Mouse (Mus musculus) Patski (cell line): Measurements from ENCODE around the gene Swsap1. TPM values are rescaled to one million over a fixed set of nuclear protein-coding genes. Genes with fewer than 3 reads are reported as not detected.
A peak's percentile ranks its signal among the peaks of the same experiment; 100 is the strongest.

ENCODE experiments used
- ATAC-seq: fragments of 100-300 bp; one replicate; pipeline ENCODE4 v1.8.0; 2021
- CTCF ChIA-PET: fragments of 350-600 bp; sonication (Branson Sonifier 250); formaldehyde crosslinking; loops from one replicate; lab custom pipeline; 2022; ENCODE audit warnings: inconsistent platforms; lab: Charles Lee
- POLR2A ChIA-PET: fragments of 350-600 bp; sonication (Branson Sonifier 250); formaldehyde crosslinking; loops from one replicate; lab custom pipeline; 2022; ENCODE audit warnings: antibody characterized with exemption, inconsistent platforms; lab: Charles Lee
- DNase-seq: peaks from one replicate; pipeline ENCODE4 v3.0.0-alpha.2; 2011; ENCODE audit warnings: low read depth, low spot score
- H3K27me3 ChIP-seq: fragments of 371-371 bp; one replicate; pipeline ENCODE4 v1.5.1; 2021
- CTCF ChIP-seq: fragments of 100-300 bp; IDR thresholded peaks from one replicate; pipeline ENCODE4 v1.5.1; 2021
- in situ Hi-C: fragments of 300-500 bp; cut with MboI; formaldehyde crosslinking; loops from 3 replicates; pipeline ENCODE4 v1.11.1; 2018; ENCODE audit warnings: low pct_unique_long_range_greater_than_20kb, mixed read lengths
- polyA plus RNA-seq: library from polyadenylated mRNA; unstranded; gene quantifications from one replicate; pipeline ENCODE4 v1.2.3, GENCODE M21; 2021

The Swsap1 gene
- polyA plus RNA-seq, 1 experiment from 2014 or later = 14.0 TPM

- in situ Hi-C loops = no loop called here
- TF ChIP-seq CTCF = no peak
- DNase-seq (no peak), ATAC-seq (peak; percentile 44)
- ChIA-PET CTCF (interaction anchor here (1.2 to 1.4 kb wide), 2 partner anchors 10 to 25 kb away, joined by 4 to 5 read pairs; no protein-coding TSS in a partner anchor), POLR2A (interaction anchor here (1.3 kb wide), 1 partner anchor 14 kb away, joined by 3 read pairs; the partner anchor contains the start of genes Ccdc151 and Prkcsh)
- no peaks in the 10 kb centered on the region for H3K27me3 ChIP-seq
Measured at GRCm38 (mm10) chr9:21988421-21989101, 33.0 kb downstream of the Swsap1 start.

- no peaks in the 10 kb centered on the region for H3K27me3 ChIP-seq
- ATAC-seq (peak; percentile 82), DNase-seq (no peak)
- in situ Hi-C loops = no loop called here
- ChIA-PET POLR2A (interaction anchor here (1.3 kb wide), 1 partner anchor 13 kb away, joined by 3 read pairs; the partner anchor contains the start of genes Ccdc151 and Prkcsh), CTCF (interaction anchor here (1.2 to 1.4 kb wide), 2 partner anchors 11 to 26 kb away, joined by 4 to 5 read pairs; no protein-coding TSS in a partner anchor)
- no peak for TF ChIP-seq CTCF
Measured at GRCm38 (mm10) chr9:21989230-21990110, 33.9 kb downstream of the Swsap1 start, which contains the start of gene Rgl3. TSS of gene Rgl3 (minus strand) at chr9:21989446.

GRCm38 (mm10) chr9:21992227-21992626 lies 36.7 kb downstream of the Swsap1 start:
- no peaks in the 10 kb centered on the region for H3K27me3 ChIP-seq
- CTCF ChIA-PET = interaction anchor here (1.4 kb wide), 1 partner anchor 14 kb away, joined by 3 read pairs; no protein-coding TSS in a partner anchor
- in situ Hi-C loops = no loop called here
- no peak for ATAC-seq
- TF ChIP-seq CTCF = no peak
- POLR2A ChIA-PET = interaction anchor here (0.5 kb wide), 1 partner anchor 81 kb away, joined by 3 read pairs; no protein-coding TSS in a partner anchor
- no peak for DNase-seq

DNA sequence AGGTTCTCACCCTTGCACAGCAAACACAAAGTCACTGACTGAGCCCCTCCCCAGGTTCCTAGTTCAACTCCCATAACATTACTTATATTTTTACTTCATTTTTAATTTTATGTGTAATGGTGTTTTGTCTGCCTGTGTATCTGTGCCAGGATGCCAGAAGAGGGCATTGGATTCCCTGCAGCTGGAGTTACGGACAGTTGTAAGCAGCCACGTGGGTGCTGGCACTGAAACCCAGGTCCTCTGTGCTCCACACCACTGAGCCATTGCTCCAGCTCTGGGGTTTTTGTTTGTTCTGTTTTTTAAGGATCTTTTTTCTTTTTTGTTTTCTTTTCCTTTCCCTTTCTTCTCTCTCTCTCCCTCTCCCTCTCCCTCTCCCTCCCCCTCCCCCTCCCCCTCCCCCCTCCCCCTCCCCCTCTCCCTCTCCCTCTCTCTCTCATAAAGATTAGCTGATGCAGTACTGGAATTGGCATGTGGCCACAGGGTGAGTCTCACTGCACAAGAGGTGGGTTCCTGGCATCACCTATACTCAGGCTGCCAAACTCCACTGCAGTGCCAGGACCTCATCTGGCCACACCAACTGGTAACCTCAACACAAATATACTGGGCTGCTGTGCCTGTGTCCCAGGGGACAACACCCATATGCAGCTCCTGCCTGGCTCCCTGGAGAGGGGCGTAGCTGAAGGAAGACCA lies 40.8 kb downstream of the Swsap1 start:
- ATAC-seq (no peak), DNase-seq (no peak)
- in situ Hi-C loops = no loop called here
- no peak for TF ChIP-seq CTCF
- POLR2A ChIA-PET = no interaction called here
- CTCF ChIA-PET = no interaction called here
- no peaks in the 10 kb centered on the region for H3K27me3 ChIP-seq

DNA sequence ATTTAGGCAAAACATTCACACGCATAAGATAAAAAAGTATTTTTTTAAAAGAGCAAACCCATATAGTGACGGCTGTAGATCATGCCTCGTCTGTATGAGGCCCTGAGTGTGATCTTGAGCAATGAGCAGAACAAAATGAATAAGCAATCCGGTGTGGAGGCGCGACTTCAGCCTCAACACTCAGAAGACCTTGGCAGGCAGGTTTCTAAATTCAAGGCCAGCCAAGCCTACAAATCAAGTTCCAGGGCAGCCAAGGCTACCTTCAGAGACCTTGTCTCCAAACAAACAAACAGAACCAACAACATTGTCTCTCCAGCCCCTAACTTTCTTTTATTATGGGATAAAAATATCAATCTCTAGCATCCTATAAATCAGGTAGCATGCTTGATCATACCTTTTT lies 44.7 kb downstream of the Swsap1 start:
- in situ Hi-C loops = no loop called here
- CTCF ChIA-PET = interaction anchor here (1.2 kb wide), 1 partner anchor 138 kb away, joined by 3 read pairs; no protein-coding TSS in a partner anchor
- POLR2A ChIA-PET = no interaction called here
- no peak for TF ChIP-seq CTCF
- H3K27me3 ChIP-seq = no peaks in the 10 kb centered on the region
- ATAC-seq (no peak), DNase-seq (no peak)

- in situ Hi-C loops = no loop called here
- H3K27me3 ChIP-seq = no peaks in the 10 kb centered on the region
- DNase-seq = no peak
- no peak for ATAC-seq
- no peak for TF ChIP-seq CTCF
- CTCF ChIA-PET = interaction anchor here (1.3 kb wide), 1 partner anchor 46 kb away, joined by 4 read pairs; the partner anchor contains the start of gene Swsap1
- POLR2A ChIA-PET = no interaction called here
Measured at GRCm38 (mm10) chr9:22001633-22002032, 46.1 kb downstream of the Swsap1 start.

GRCm38 (mm10) chr9:22002194-22003162 lies 46.9 kb downstream of the Swsap1 start, which contains the start of the genes Ccdc151 and Prkcsh:
TSS of gene Ccdc151 (minus strand) at chr9:22002634.
TSS of gene Prkcsh (plus strand) at chr9:22002806.
- no peaks in the 10 kb centered on the region for H3K27me3 ChIP-seq
- no peak for TF ChIP-seq CTCF
- DNase-seq (peak; percentile 99), ATAC-seq (peak; percentile 86)
- ChIA-PET POLR2A (interaction anchor here (0.7 to 1.5 kb wide), 3 partner anchors 14 to 51 kb away, joined by 3 to 4 read pairs (median 3); partner anchors contain the start of gene Rgl3), CTCF (interaction anchor here (1.2 to 1.3 kb wide), 2 partner anchors 47 to 141 kb away, joined by 3 to 4 read pairs; partner anchors contain the start of gene Swsap1)
- in situ Hi-C loops = no loop called here

- no peaks in the 10 kb centered on the region for H3K27me3 ChIP-seq
- no peak for DNase-seq
- ChIA-PET CTCF (interaction anchor here (1.2 kb wide), 1 partner anchor 140 kb away, joined by 3 read pairs; no protein-coding TSS in a partner anchor), POLR2A (interaction anchor here (0.7 to 1.5 kb wide), 3 partner anchors 14 to 51 kb away, joined by 3 to 4 read pairs (median 3); partner anchors contain the start of gene Rgl3)
- TF ChIP-seq CTCF = no peak
- in situ Hi-C loops = no loop called here
- no peak for ATAC-seq
Measured at GRCm38 (mm10) chr9:22003163-22003554, 47.6 kb downstream of the Swsap1 start.

DNA sequence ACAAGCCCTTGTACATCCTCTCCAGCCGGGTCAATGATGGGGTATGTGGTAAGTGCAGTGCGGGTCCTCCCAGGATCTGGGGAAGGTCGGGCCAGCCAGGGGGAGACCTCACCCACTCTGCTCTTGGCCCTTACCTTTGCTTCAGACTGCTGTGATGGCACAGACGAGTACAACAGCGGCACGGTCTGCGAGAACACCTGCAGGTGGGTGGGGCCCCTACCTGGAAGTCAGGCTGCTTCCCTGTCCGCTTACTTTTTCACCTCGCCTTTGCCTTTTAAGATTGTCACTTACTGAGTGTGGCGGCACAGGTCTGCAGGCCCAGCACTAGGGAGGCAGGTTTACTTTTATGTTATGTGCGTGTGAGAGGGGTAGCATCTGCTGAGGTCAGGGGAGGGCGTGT lies 49.0 kb downstream of the Swsap1 start:
- ChIA-PET POLR2A (interaction anchor here (0.6 kb wide), 1 partner anchor 16 kb away, joined by 6 read pairs; no protein-coding TSS in a partner anchor), CTCF (no interaction called here)
- no peak for DNase-seq
- in situ Hi-C loops = no loop called here
- H3K27me3 ChIP-seq = no peaks in the 10 kb centered on the region
- TF ChIP-seq CTCF = no peak
- no peak for ATAC-seq

Other genes starting within 250 kb of the Swsap1 start
- gene Ldlr, start 232.3 kb upstream of the Swsap1 start, polyA plus RNA-seq = 38.4 TPM
- 38.3 TPM for gene Spc24, start 195.5 kb upstream of the Swsap1 start, polyA plus RNA-seq
- gene Kank2, start 157.0 kb upstream of the Swsap1 start, polyA plus RNA-seq = 62.4 TPM
- 15.2 TPM for gene Angptl8, start 120.2 kb upstream of the Swsap1 start, polyA plus RNA-seq
- gene Dock6, start 103.1 kb upstream of the Swsap1 start, polyA plus RNA-seq = 36.1 TPM
- gene Rab3d, start 37.6 kb upstream of the Swsap1 start, polyA plus RNA-seq = 22.1 TPM
- gene Ccdc159, start 28.3 kb upstream of the Swsap1 start, polyA plus RNA-seq = 12.2 TPM
- 54.8 TPM for gene Tmem205, start 28.2 kb upstream of the Swsap1 start, polyA plus RNA-seq
- gene Plppr2, start 18.7 kb upstream of the Swsap1 start, polyA plus RNA-seq = 22.1 TPM
- 8.5 TPM for gene Epor, start 7.8 kb downstream of the Swsap1 start, polyA plus RNA-seq
- 41.7 TPM for gene Rgl3, start 33.7 kb downstream of the Swsap1 start, polyA plus RNA-seq
- gene Ccdc151, start 46.9 kb downstream of the Swsap1 start, polyA plus RNA-seq = 7.5 TPM
- 276 TPM for gene Prkcsh, start 47.1 kb downstream of the Swsap1 start, polyA plus RNA-seq
- gene Elavl3, start 96.3 kb downstream of the Swsap1 start, polyA plus RNA-seq = 0.10 TPM
- not detected for gene Gm49318, start 115.5 kb downstream of the Swsap1 start, polyA plus RNA-seq
- 10.9 TPM for gene Zfp653, start 115.6 kb downstream of the Swsap1 start, polyA plus RNA-seq
- gene Ecsit, start 129.7 kb downstream of the Swsap1 start, polyA plus RNA-seq = 44.3 TPM
- gene Cnn1, start 143.5 kb downstream of the Swsap1 start, polyA plus RNA-seq = 408 TPM
- 123 TPM for gene Elof1, start 161.4 kb downstream of the Swsap1 start, polyA plus RNA-seq
- gene Acp5, start 180.0 kb downstream of the Swsap1 start, polyA plus RNA-seq = not detected
- 72.3 TPM for gene Pigyl, start 201.1 kb downstream of the Swsap1 start, polyA plus RNA-seq
- not detected for gene Zfp872, start 232.3 kb downstream of the Swsap1 start, polyA plus RNA-seq